Mouse (Mus musculus) lung, adult 18-20 months (tissue): ENCODE results near the gene Casc1.

ENCODE experiments used
- DNase-seq, 2 experiments: peaks; one replicate each; pipeline ENCODE4 v3.0.0; 2022; ENCODE audit warnings: mixed read lengths in 2 of 2

Gene Casc1

GRCm38 (mm10) chr6:145210816-145211338 lies at the start of gene Casc1, which contains the start of gene Etfrf1:
TSS of gene Casc1 (minus strand) at chr6:145211005.
TSS of gene Etfrf1 (plus strand) at chr6:145211134.
- peak; percentile 100 for DNase-seq

GRCm38 (mm10) chr6:145256701-145257073 lies 45.9 kb upstream of the Casc1 start:
- DNase-seq = no peak

- peak; percentile 70 for DNase-seq
Observed at GRCm38 (mm10) chr6:145255952-145256700, 45.3 kb upstream of the Casc1 start.

DNA sequence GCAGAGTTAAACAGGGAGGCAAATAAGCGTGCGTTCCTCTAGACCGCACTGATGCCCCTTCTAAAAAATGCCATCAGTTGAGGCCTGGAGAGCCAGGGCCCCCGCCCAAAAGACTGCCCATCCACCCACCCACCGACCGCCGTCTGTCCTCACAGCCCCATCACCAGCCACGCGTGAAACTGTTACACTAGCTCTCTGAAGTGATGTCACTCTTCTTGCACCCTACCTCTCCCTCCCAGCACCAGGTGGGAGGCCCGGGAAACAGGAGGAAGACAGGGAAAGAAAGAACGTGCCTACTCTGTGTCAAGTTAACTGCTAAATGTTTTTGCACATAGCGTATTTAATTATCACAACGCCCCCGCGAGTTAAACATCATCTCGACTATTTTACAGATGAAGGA lies 40.0 kb upstream of the Casc1 start:
- no peak for DNase-seq

- peak; percentile 91 to 94 for DNase-seq
Observed at GRCm38 (mm10) chr6:145250185-145250791, 39.5 kb upstream of the Casc1 start, which contains the start of gene Kras. TSS of gene Kras (minus strand) at chr6:145250239.

DNA sequence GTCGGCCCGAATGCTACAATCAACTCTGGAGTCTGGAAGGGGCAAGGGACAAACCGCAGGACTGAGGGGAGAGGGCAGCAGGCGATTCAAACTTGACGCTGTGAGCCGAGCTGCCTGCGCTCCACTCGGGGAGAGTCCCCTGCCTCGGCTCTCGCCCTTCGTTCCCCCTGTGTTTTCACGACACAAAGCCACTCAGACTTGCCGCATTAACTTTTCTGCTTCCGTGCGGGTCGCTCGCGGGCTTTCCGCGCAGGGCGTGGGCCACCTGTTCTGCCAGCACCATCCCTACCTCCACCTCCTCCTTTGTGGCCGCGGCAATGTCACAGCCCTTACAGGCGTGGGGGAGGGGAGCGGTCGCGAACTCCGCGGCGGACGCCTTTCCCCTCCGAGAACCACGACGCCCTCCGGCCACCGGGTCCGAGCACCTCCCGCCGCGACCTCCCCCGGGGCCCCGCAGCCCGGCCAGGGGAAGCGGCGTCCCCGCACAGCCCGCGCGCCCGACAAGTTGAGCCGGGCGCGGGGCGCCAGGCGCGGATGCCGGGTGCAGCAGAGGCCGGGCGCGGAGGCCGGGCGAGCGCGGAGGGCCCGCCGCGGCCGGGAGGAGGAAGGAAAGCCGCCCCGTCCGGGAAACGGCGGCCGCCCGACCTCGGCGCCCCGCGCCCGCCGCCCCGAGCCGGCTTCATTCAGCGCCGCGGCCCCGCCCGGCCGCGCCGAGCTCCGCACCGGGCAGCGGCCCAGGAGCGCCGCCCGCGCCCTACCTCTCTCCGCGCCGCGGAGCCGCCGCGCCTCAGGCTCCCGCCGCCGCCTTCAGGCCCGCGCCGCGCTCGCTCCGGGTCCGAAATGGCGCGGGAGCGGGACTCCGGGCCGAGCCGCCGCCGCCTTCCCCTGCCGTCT lies 38.7 kb upstream of the Casc1 start:
- DNase-seq = peak; percentile 65 to 68

DNA sequence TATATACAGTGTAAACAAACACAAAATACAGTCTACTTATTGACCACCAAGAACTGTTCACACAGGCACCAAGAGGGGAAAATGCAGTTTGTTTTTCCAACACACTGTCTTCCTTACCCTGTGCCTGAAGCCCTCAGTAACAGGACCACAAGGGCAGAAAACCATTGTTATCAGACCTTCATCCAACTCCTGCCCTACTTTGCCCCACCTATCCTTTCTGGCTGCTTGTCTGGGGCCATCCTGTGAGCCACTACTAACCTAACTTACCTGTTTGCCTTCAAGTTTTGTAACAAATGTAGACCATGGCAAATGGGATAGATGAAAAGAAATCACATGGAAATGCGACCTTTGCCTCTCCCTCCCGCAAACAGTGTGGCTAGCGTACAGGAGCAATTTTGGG lies 37.1 kb upstream of the Casc1 start:
- no peak for DNase-seq

DNA sequence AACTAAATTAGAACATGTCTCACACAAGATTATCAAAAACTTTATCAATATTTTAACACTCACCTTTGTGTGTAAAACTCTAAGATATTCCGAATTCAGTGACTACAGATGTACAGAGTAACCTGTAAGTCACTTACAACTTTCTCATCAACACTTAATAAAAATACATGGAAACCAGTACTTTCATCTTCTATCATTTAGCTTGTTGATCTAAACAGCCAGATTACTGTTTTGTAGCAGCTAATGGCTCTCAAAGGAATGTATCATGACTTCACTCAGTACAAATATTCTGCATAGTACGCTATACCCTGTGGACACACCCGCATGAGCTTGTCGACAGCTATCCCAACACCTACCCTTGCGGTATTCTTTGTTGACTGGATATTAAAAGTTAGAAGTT lies 36.0 kb upstream of the Casc1 start:
- DNase-seq = no peak

DNA sequence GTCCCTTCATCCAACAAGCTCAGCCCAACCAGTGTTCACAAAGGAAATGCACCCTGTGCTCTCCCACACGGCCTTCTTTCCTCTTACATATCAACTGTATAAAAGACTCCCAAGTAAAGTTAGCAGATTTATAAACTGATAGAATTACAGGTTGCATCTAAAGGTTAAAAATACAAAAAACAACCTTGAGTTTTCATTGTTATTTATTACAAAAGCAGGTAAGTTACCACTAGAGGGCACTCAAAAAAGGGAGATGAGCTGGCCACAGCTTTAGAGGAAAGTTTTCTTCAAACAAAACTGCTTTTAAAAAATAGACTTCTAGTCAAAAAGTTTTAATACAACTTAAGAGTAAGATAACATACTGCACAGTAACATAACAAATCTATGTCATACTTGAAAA lies 31.7 kb upstream of the Casc1 start:
- no peak for DNase-seq

- no peak for DNase-seq
Observed at GRCm38 (mm10) chr6:145240285-145240684, 29.5 kb upstream of the Casc1 start.

DNA sequence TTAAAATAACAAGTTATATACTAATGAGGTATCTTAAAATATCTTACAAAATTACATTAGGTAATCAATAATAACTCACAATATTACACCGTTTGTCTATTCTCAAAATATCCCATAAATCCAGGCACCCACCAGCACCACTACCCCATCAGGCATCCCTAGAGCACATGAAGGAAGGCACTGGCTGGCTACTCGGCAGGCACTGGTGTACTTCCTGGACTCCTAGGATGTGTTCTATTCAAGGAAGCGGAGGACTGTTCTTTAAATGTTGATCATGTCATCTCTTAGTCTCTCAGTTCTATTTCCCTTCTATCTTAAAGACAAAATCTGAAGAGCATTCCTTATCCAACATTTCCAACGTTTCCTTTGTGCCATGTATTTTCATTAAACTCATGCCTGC lies 26.3 kb upstream of the Casc1 start:
- DNase-seq = no peak

DNA sequence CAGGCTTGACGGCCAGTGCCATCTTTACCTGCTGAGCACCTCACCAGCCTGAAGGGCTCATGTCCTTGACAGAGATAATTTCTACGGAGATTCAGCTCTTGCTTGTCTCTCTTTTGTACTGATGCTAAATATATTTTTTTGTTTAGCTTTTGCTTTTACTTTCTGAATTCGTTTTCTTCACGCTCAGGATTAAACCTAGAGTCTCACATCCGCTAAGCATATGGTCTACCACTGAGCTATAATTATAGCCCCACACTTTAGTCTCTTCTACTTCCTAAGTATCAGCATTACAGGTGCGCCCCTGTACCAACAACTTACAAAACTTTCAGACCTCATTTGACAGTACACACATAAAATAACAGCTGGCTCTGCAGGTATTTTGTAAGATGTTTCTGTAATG lies 24.6 kb upstream of the Casc1 start:
- DNase-seq = no peak

GRCm38 (mm10) chr6:145234391-145234790 lies 23.6 kb upstream of the Casc1 start:
- no peak for DNase-seq

DNA sequence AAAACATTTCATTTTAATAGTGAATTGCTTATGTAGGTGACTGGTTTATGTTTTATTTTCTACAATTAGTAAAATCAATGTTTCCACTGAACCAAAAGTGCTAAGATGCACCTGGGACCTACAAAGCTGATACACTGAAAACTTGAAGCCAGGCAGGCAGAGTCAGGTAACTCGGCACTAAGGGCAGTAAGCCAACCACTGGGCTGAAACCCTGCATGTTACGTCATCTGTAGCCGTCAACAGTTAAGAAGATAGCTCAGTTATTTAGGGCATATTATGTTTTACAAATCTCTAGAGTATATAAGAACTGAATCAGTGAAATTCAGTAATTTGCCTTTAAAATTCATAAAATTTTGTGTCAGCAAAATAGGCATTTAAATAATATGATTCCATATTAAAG lies 15.5 kb upstream of the Casc1 start:
- DNase-seq = no peak

DNA sequence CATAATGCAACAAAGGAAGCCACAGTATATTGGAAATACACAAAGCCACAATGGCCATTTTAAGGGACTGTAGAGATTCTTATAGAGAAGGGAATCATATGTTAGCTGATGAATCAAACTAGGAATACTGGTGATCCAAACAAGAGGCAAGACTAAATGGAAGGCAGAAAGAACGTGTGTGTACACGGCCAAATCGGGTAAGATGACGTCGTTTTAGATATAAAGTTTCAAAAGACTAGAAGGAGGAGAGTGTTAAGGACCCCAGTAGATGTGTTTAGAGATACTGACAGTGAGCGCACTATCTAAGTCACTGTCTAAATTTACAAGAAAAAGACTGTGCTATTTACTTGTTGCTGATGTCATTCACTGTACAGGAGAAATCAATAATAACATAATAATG lies 13.4 kb upstream of the Casc1 start:
- no peak for DNase-seq

- no peak for DNase-seq
Observed at GRCm38 (mm10) chr6:145215826-145216225, 5.0 kb upstream of the Casc1 start.

GRCm38 (mm10) chr6:145213916-145214315 lies 3.1 kb upstream of the Casc1 start:
- no peak for DNase-seq

GRCm38 (mm10) chr6:145211376-145212305 lies 836 bp upstream of the Casc1 start:
- no peak for DNase-seq

GRCm38 (mm10) chr6:145210056-145210680 lies 637 bp downstream of the Casc1 start:
- DNase-seq = no peak

DNA sequence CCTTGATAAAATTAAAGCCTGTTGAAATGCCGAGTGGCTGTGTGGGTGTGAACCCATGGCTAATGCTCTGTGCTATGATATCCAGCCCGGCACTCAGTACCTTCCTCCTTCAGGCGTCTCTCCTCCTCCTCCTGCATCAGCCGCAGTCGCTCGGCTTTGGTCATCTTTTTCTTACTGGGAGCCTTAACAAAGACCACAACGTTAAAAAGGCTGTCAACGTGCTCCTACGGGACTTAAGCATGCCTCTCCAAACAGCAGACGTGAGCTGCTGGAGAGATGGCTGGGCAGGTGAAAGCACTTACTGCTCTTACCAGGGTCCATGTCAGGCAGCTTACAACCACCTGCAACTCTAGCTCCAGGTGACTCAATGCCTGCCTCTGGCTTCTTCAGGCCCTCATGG lies 5.7 kb downstream of the Casc1 start:
- DNase-seq = no peak

- no peak for DNase-seq
Observed at GRCm38 (mm10) chr6:145204440-145204839, 6.4 kb downstream of the Casc1 start.
